Mouse (Mus musculus): ENCODE data around the gene Il12b. TPM values are rescaled to one million over a fixed set of nuclear protein-coding genes. Genes with fewer than 3 reads are reported as not detected.

Gene Il12b
- polyA plus RNA-seq (2016; fragmentation: Nextera tagmentation; extraction: Ambion mirVana), result 0.27 TPM in 1 of 2 replicates, not detected in the other

- Histone ChIP-seq H3K4me3 (peak within 1 kb of the TSS; percentile 35), H3K4me1 (replicated peaks) (peaks cover 26% of the 10 kb centered on the region), H3K36me3 (no peaks in the 10 kb centered on the region), H3K27ac (ENCODE audit: poor library complexity, severe bottlenecking) (no peak within 1 kb of the TSS), H3K4me2 (peak within 1 kb of the TSS; percentile 62), H3K9ac (peak within 1 kb of the TSS; percentile 65; the same call in 1 of the 2 replicates), H3K9me3 (replicated peaks) (no peaks in the 10 kb centered on the region), H3K27me3 (replicated peaks) (no peaks in the 10 kb centered on the region)
- no peak for ATAC-seq (ENCODE audit: insufficient number of reproducible peaks, low FRiP score)
- WGBS, result 66% methylated on average over 6 of the region's 6 CpGs
These were observed at the start of gene Il12b for GRCm38 (mm10) chr11:44399763-44400162. Il12b (plus strand) TSS chr11:44400063.

- Histone ChIP-seq H3K4me3 (no peak overlapping the region), H3K4me1 (replicated peaks) (no peaks in the 10 kb centered on the region), H3K4me2 (no peak overlapping the region), H3K36me3 (no peaks in the 10 kb centered on the region), H3K9me3 (replicated peaks) (no peaks in the 10 kb centered on the region), H3K9ac (no peak overlapping the region), H3K27ac (ENCODE audit: poor library complexity, severe bottlenecking) (no peak overlapping the region), H3K27me3 (replicated peaks) (no peaks in the 10 kb centered on the region)
- ATAC-seq (ENCODE audit: insufficient number of reproducible peaks, low FRiP score), result no peak
- 75% methylated on average over 8 of the region's 8 CpGs for WGBS
These were observed 44.9 kb upstream of the Il12b start for GRCm38 (mm10) chr11:44354860-44355470.

- no peak overlapping the region for H3K9ac ChIP-seq
These were observed 43.7 kb upstream of the Il12b start for GRCm38 (mm10) chr11:44356171-44356570.

GRCm38 (mm10) chr11:44364536-44364935 lies 35.3 kb upstream of the Il12b start:
- H3K9ac ChIP-seq, result no peak overlapping the region
- H3K4me1 ChIP-seq (replicated peaks), result 0 out of 2 replicates have a peak, but pooled peaks cover 3% of the 10 kb centered on the region
- no peaks in the 10 kb centered on the region for H3K36me3 ChIP-seq
- H3K4me2 ChIP-seq, result no peak overlapping the region
- no peaks in the 10 kb centered on the region for H3K9me3 ChIP-seq (replicated peaks)
- no peak overlapping the region for H3K27ac ChIP-seq (ENCODE audit: poor library complexity, severe bottlenecking)
- H3K27me3 ChIP-seq (replicated peaks), result no peaks in the 10 kb centered on the region
- ATAC-seq (ENCODE audit: insufficient number of reproducible peaks, low FRiP score), result no peak
- H3K4me3 ChIP-seq, result no peak overlapping the region

More at GRCm38 (mm10) chr11:44356171-44356570, 43.7 kb upstream of the Il12b start:
- Histone ChIP-seq H3K4me3 (no peak overlapping the region), H3K4me2 (no peak overlapping the region), H3K36me3 (no peaks in the 10 kb centered on the region), H3K27ac (ENCODE audit: poor library complexity, severe bottlenecking) (no peak overlapping the region), H3K4me1 (replicated peaks) (no peaks in the 10 kb centered on the region), H3K27me3 (replicated peaks) (no peaks in the 10 kb centered on the region), H3K9me3 (replicated peaks) (no peaks in the 10 kb centered on the region)
- 86% methylated on average over 4 of the region's 4 CpGs for WGBS
- no peak for ATAC-seq (ENCODE audit: insufficient number of reproducible peaks, low FRiP score)

GRCm38 (mm10) chr11:44367711-44368110 lies 32.2 kb upstream of the Il12b start:
- Histone ChIP-seq H3K4me2 (no peak overlapping the region), H3K9me3 (replicated peaks) (no peaks in the 10 kb centered on the region), H3K27me3 (replicated peaks) (no peaks in the 10 kb centered on the region), H3K36me3 (no peaks in the 10 kb centered on the region), H3K27ac (ENCODE audit: poor library complexity, severe bottlenecking) (no peak overlapping the region), H3K4me1 (replicated peaks) (0 out of 2 replicates have a peak, but pooled peaks cover 3% of the 10 kb centered on the region), H3K9ac (no peak overlapping the region), H3K4me3 (no peak overlapping the region)
- 70% methylated on average over 1 of the region's 1 CpGs for WGBS
- ATAC-seq (ENCODE audit: insufficient number of reproducible peaks, low FRiP score), result no peak

- no peak for ATAC-seq (ENCODE audit: insufficient number of reproducible peaks, low FRiP score)
- Histone ChIP-seq H3K9me3 (replicated peaks) (no peaks in the 10 kb centered on the region), H3K4me3 (no peak overlapping the region), H3K4me1 (replicated peaks) (no peaks in the 10 kb centered on the region), H3K4me2 (no peak overlapping the region), H3K9ac (no peak overlapping the region), H3K27ac (ENCODE audit: poor library complexity, severe bottlenecking) (no peak overlapping the region), H3K27me3 (replicated peaks) (no peaks in the 10 kb centered on the region), H3K36me3 (no peaks in the 10 kb centered on the region)
- WGBS, result 67% methylated on average over 6 of the region's 6 CpGs
These were observed 27.0 kb upstream of the Il12b start for GRCm38 (mm10) chr11:44372856-44373255.

GRCm38 (mm10) chr11:44377879-44378278 lies 22.0 kb upstream of the Il12b start:
- Histone ChIP-seq H3K4me2 (no peak overlapping the region), H3K27me3 (replicated peaks) (no peaks in the 10 kb centered on the region), H3K27ac (ENCODE audit: poor library complexity, severe bottlenecking) (no peak overlapping the region), H3K4me3 (no peak overlapping the region), H3K36me3 (no peaks in the 10 kb centered on the region), H3K9ac (no peak overlapping the region), H3K4me1 (replicated peaks) (no peaks in the 10 kb centered on the region), H3K9me3 (replicated peaks) (no peaks in the 10 kb centered on the region)
- no peak for ATAC-seq (ENCODE audit: insufficient number of reproducible peaks, low FRiP score)
- 71% methylated on average over 5 of the region's 5 CpGs for WGBS

- H3K4me2 ChIP-seq, result no peak overlapping the region
- H3K9me3 ChIP-seq (replicated peaks), result no peaks in the 10 kb centered on the region
- 87% methylated on average over 3 of the region's 3 CpGs for WGBS
- ATAC-seq (ENCODE audit: insufficient number of reproducible peaks, low FRiP score), result no peak
- H3K4me3 ChIP-seq, result no peak overlapping the region
- H3K27me3 ChIP-seq (replicated peaks), result no peaks in the 10 kb centered on the region
- no peaks in the 10 kb centered on the region for H3K36me3 ChIP-seq
- H3K27ac ChIP-seq (ENCODE audit: poor library complexity, severe bottlenecking), result no peak overlapping the region
- H3K9ac ChIP-seq, result no peak overlapping the region
- H3K4me1 ChIP-seq (replicated peaks), result no peaks in the 10 kb centered on the region
These were observed 19.3 kb upstream of the Il12b start for GRCm38 (mm10) chr11:44380432-44381051.

GRCm38 (mm10) chr11:44382200-44382599 lies 17.7 kb upstream of the Il12b start:
- Histone ChIP-seq H3K36me3 (no peaks in the 10 kb centered on the region), H3K9ac (no peak overlapping the region), H3K27ac (ENCODE audit: poor library complexity, severe bottlenecking) (no peak overlapping the region), H3K27me3 (replicated peaks) (no peaks in the 10 kb centered on the region), H3K4me1 (replicated peaks) (no peaks in the 10 kb centered on the region), H3K4me2 (no peak overlapping the region), H3K9me3 (replicated peaks) (no peaks in the 10 kb centered on the region), H3K4me3 (no peak overlapping the region)
- ATAC-seq (ENCODE audit: insufficient number of reproducible peaks, low FRiP score), result no peak
- 66% methylated on average over 3 of the region's 3 CpGs for WGBS

- no peaks in the 10 kb centered on the region for H3K9me3 ChIP-seq (replicated peaks)
- no peak overlapping the region for H3K4me2 ChIP-seq
- H3K36me3 ChIP-seq, result no peaks in the 10 kb centered on the region
- no peak overlapping the region for H3K27ac ChIP-seq (ENCODE audit: poor library complexity, severe bottlenecking)
- H3K4me3 ChIP-seq, result no peak overlapping the region
- WGBS, result 68% methylated on average over 2 of the region's 2 CpGs
- no peak overlapping the region for H3K9ac ChIP-seq
- H3K27me3 ChIP-seq (replicated peaks), result no peaks in the 10 kb centered on the region
- no peaks in the 10 kb centered on the region; the same call in 1 of the 2 replicates for H3K4me1 ChIP-seq (replicated peaks)
- ATAC-seq (ENCODE audit: insufficient number of reproducible peaks, low FRiP score), result no peak
These were observed 12.8 kb upstream of the Il12b start for GRCm38 (mm10) chr11:44387031-44387430.

- no peak for ATAC-seq (ENCODE audit: insufficient number of reproducible peaks, low FRiP score)
- Histone ChIP-seq H3K27me3 (replicated peaks) (no peaks in the 10 kb centered on the region), H3K4me2 (no peak overlapping the region), H3K4me1 (replicated peaks) (no peaks in the 10 kb centered on the region; the same call in 1 of the 2 replicates), H3K9ac (no peak overlapping the region), H3K36me3 (no peaks in the 10 kb centered on the region), H3K9me3 (replicated peaks) (no peaks in the 10 kb centered on the region), H3K27ac (ENCODE audit: poor library complexity, severe bottlenecking) (no peak overlapping the region), H3K4me3 (no peak overlapping the region)
- WGBS, result 37% methylated on average over 6 of the region's 6 CpGs
These were observed 9.7 kb upstream of the Il12b start for GRCm38 (mm10) chr11:44389993-44390701.

Measured in heart, embryonic 12.5 days (tissue).